Mouse (Mus musculus) liver, embryonic 16.5 days (tissue): ENCODE measurements at regions not wholly inside any gene's neighbourhood (a gene's known extent, or its start where the extent isn't known, plus 50 kb on each side); places are given as distances from the start of the nearest gene placed in this dataset.

Experiments used
- ATAC-seq: fragments of 200-750 bp; cut with Nextera tagmentation; 2 replicates; pipeline ENCODE4 v1.8.0; 2017; ENCODE audit warnings: low read depth, mild to moderate bottlenecking, moderate number of reproducible peaks, moderate library complexity
- H3K27ac ChIP-seq: fragments of 300-500 bp; sonication (generic); 2 replicates; pipeline ENCODE4 v1.5.1; 2014; ENCODE audit warnings: mild to moderate bottlenecking, low read length
- H3K27me3 ChIP-seq: fragments of 300-500 bp; sonication (generic); 2 replicates; pipeline ENCODE4 v1.6.1; 2014; ENCODE audit warnings: low read depth, low read length, mixed read lengths; ENCODE audit not compliant: control insufficient read depth, insufficient read depth
- H3K36me3 ChIP-seq: fragments of 300-500 bp; sonication (generic); 2 replicates; pipeline ENCODE4 v1.6.1; 2014; ENCODE audit warnings: mild to moderate bottlenecking; ENCODE audit not compliant: control insufficient read depth, insufficient read depth
- H3K4me1 ChIP-seq: fragments of 300-500 bp; sonication (generic); 2 replicates; pipeline ENCODE4 v1.6.1; 2014; ENCODE audit warnings: low read depth, low read length, mixed read lengths; ENCODE audit not compliant: control insufficient read depth
- H3K4me2 ChIP-seq: fragments of 300-500 bp; sonication (generic); 2 replicates; pipeline ENCODE4 v1.6.1; 2014; ENCODE audit warnings: low read depth, low read length, mixed read lengths
- H3K4me3 ChIP-seq: fragments of 300-500 bp; sonication (generic); 2 replicates; pipeline ENCODE4 v1.5.1; 2014; ENCODE audit warnings: low read depth, mild to moderate bottlenecking, low read length
- H3K9ac ChIP-seq: fragments of 300-500 bp; sonication (generic); 2 replicates; pipeline ENCODE4 v1.6.1; 2014; ENCODE audit warnings: low read depth, low read length
- H3K9me3 ChIP-seq: fragments of 300-500 bp; sonication (generic); replicated peaks from 2 replicates; pipeline ENCODE4 v1.6.1; 2016; ENCODE audit warnings: low read length; ENCODE audit not compliant: control insufficient read depth
- WGBS: fragments of 180-500 bp; shearing (Covaris S2); extraction: QIAGEN DNeasy Blood & Tissue Kit; methylation state at CpG from one replicate; pipeline ENCODE4 v1.1.7; 2014; ENCODE audit not compliant: insufficient replicate concordance; 5-methylcytosine and 5-hydroxymethylcytosine counted together

DNA sequence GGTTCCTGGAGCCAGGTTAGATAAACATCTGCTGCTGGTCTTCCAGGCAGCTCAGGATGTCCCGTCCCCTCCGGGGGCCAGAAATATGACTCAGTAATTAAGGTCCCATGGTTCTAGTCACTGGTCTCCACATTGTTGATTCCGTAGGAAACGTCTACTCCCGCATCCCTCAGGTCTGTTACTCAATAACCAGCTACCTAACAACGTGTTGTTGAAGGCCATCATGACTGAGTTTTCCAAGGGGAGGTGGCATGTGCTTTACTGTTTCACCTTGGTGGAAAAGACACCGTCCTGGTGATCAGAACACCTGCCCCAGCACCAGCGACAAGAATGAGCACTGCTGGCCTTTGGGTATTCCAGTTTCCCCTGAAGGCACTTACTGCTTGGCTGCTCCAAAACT, 377.9 kb downstream of the Lpin1 start:
- Histone ChIP-seq H3K4me2 (no peak overlapping the region), H3K9me3 (no peaks in the 10 kb centered on the region), H3K36me3 (no peaks in the 10 kb centered on the region), H3K4me3 (no peak overlapping the region), H3K27me3 (no peaks in the 10 kb centered on the region), H3K9ac (no peak overlapping the region), H3K4me1 (no peaks in the 10 kb centered on the region), H3K27ac (no peak overlapping the region)
- ATAC-seq: no peak
- WGBS: 49% methylated on average over 8 of the region's 8 CpGs

DNA sequence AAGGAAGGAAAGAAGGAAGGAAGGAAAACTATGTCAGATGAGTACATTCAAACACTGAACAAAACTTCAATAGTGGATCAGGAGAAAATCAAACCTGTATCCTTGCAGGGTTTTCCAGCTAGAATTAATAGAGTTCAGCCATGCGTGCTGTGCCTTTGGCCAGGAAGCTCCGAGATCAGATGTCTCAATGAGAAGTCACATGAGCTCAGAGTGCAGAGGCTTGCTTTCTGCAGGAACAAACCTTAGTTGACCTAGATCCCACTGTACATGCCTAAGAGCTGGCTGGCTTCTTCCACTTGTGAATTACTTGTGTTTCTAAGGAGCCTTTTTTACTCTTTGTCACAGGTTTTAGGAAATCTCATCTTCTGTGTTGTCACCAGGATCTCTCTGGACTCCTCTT, 378.7 kb downstream of the Lpin1 start:
- 53% methylated on average over 2 of the region's 2 CpGs for WGBS

DNA sequence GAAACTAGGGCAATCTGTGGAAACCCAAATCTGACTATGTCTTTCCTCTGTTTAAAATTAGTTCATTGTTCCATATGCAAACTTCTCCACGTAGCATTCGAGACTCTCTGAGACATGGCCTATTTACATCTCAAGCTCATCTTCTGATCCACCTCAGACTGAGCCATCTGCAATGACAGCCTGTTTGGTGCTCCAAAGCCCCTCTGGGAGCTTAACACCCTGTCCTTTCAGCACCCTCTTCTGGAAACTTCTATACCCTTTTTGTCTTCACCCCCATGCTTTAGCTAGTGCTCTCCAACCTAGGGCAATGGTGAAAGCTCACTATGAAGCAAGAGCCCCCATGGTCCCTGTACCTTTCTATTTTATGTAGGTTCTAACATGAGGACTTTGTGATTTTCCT, 379.7 kb downstream of the Lpin1 start:
- Histone ChIP-seq H3K4me2 (no peak overlapping the region), H3K4me3 (no peak overlapping the region), H3K36me3 (no peaks in the 10 kb centered on the region), H3K4me1 (no peaks in the 10 kb centered on the region), H3K9ac (no peak overlapping the region), H3K27me3 (no peaks in the 10 kb centered on the region), H3K27ac (no peak overlapping the region), H3K9me3 (no peaks in the 10 kb centered on the region)
- ATAC-seq: no peak
- 66% methylated on average over 2 of the region's 2 CpGs for WGBS

More for the DNA sequence above, 378.7 kb downstream of the Lpin1 start:
- H3K4me2 ChIP-seq: no peak overlapping the region
- no peak overlapping the region for H3K27ac ChIP-seq
- no peaks in the 10 kb centered on the region for H3K4me1 ChIP-seq
- no peaks in the 10 kb centered on the region for H3K36me3 ChIP-seq
- no peak for ATAC-seq
- no peaks in the 10 kb centered on the region for H3K9me3 ChIP-seq
- H3K4me3 ChIP-seq: no peak overlapping the region
- H3K9ac ChIP-seq: no peak overlapping the region
- no peaks in the 10 kb centered on the region for H3K27me3 ChIP-seq

DNA sequence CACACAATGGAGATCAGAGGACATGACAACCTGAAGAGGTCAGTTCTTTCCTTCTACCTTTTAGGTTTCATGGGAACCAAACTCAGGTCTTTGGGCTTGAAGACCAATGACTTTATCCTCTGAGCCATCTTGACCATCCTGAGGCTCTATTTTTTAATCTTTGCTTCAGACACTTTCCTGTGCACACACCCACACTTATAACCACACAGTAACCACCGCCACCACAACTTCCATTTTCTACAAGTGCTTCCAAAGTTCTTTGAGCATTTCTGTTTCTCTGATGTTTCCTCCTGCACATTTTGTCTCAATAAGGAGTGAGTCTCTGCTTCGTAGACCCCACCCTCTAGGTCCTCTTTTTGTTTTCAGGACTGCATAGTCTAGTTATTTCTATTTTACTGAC, 385.3 kb downstream of the Lpin1 start:
- Histone ChIP-seq H3K4me3 (no peak overlapping the region), H3K4me1 (no peaks in the 10 kb centered on the region), H3K36me3 (no peaks in the 10 kb centered on the region), H3K27me3 (no peaks in the 10 kb centered on the region), H3K9me3 (no peaks in the 10 kb centered on the region), H3K9ac (no peak overlapping the region), H3K4me2 (no peak overlapping the region), H3K27ac (no peak overlapping the region)
- ATAC-seq: no peak
- 22% methylated on average over 2 of the region's 2 CpGs for whole genome bisulfite sequencing

DNA sequence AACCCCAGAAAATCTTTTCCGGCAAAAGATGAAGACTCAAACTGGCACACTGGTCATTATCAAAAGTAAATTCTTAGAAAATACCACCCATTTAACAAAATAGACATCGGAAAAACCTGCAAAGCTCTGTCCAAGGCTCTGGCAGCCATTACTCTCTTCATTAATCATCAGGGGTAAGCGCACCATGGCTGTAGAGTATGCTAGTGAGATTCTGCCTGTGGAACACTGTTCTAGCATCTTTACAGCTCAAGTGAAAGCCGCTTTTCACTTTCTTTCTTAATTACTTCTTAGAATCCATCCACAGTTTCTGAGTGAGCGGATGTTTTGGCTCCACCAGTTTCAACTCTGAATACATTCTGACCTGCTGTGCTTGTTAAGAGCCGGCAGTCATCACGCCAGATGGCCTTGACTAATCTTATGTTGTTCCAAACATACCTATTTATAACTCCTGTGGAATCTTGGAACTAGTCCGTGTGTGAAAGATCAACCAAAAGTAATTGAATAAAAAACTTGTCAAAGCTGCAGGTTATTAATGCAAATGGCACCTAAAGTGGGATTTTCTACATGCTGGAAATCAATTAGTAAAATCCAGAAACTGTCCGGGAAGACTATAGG, 387.8 kb downstream of the Lpin1 start:
- H3K4me3 ChIP-seq: no peak overlapping the region
- WGBS: 67% methylated on average over 9 of the region's 9 CpGs
- no peaks in the 10 kb centered on the region for H3K4me1 ChIP-seq
- H3K27me3 ChIP-seq: no peaks in the 10 kb centered on the region
- no peak overlapping the region for H3K4me2 ChIP-seq
- ATAC-seq: no peak
- H3K9me3 ChIP-seq: no peaks in the 10 kb centered on the region
- H3K9ac ChIP-seq: no peak overlapping the region
- no peak overlapping the region for H3K27ac ChIP-seq
- H3K36me3 ChIP-seq: no peaks in the 10 kb centered on the region

DNA sequence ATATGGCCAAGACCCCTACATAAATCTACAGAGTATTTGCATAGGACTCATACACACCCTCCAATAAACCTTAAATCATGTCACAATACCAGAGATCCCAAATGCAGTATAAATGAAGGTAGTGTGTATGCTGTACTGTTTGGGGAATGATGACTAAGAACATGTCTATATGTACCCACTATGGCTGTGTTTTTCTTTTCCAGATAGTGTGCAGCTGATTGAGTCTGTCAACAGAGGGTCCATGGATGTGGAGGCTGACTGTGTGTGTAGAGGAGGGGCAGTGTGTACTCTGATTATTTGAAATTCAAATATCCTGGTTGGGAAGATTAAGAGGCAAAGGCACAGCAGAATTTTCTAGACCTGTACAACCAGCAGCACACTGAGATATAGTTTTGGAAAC, 388.6 kb downstream of the Lpin1 start:
- H3K9ac ChIP-seq: no peak overlapping the region
- H3K9me3 ChIP-seq: no peaks in the 10 kb centered on the region
- no peak overlapping the region for H3K4me3 ChIP-seq
- H3K27me3 ChIP-seq: no peaks in the 10 kb centered on the region
- H3K4me1 ChIP-seq: no peaks in the 10 kb centered on the region
- H3K4me2 ChIP-seq: no peak overlapping the region
- no peaks in the 10 kb centered on the region for H3K36me3 ChIP-seq
- ATAC-seq: no peak
- no peak overlapping the region for H3K27ac ChIP-seq

DNA sequence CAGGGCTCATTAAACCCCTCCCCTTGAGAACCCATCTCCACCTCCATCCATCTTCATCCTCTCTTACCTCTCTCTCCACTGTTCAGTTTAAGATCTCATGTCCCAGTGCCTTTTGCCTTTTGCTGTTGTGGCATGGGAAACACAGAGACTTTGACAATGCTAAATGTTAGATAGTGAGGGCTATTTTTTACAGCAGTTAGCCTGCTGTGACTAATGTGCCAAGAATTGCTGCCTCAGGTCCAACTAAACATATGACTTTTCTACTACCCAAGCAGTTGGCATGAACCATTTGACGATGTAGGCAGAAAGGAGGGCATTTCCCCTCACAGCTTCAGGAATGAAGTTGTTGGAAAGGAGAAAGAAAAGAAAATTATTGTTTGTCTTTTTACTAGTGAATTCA, 389.6 kb downstream of the Lpin1 start:
- Histone ChIP-seq H3K9ac (no peak overlapping the region), H3K4me2 (no peak overlapping the region), H3K4me1 (no peaks in the 10 kb centered on the region), H3K27ac (no peak overlapping the region), H3K9me3 (no peaks in the 10 kb centered on the region), H3K36me3 (no peaks in the 10 kb centered on the region), H3K4me3 (no peak overlapping the region), H3K27me3 (no peaks in the 10 kb centered on the region)
- WGBS: 56% methylated on average over 1 of the region's 1 CpGs
- no peak for ATAC-seq

DNA sequence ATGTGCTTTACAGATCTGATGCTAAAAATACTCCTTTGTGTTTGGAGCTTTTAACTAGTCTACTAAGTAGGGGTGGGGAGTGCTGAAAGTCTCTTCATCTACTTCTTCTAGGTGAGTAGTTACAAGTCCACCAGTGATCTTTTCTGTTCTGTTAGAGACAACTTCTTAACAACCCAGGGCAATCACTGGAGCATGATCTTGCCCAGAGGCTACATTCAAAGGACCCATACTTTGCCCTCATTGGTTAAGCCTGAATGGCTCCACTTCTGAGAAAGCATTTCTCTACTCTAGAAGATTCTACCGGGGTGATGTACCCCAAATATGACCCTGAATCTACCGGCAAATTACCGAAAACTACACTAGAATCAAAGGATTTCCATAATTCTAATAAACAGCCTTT, 390.2 kb downstream of the Lpin1 start:
- no peak for ATAC-seq
- Histone ChIP-seq H3K9me3 (no peaks in the 10 kb centered on the region), H3K9ac (no peak overlapping the region), H3K36me3 (no peaks in the 10 kb centered on the region), H3K4me3 (no peak overlapping the region), H3K4me1 (no peaks in the 10 kb centered on the region), H3K4me2 (no peak overlapping the region), H3K27ac (no peak overlapping the region), H3K27me3 (no peaks in the 10 kb centered on the region)
- WGBS: 74% methylated on average over 3 of the region's 3 CpGs

DNA sequence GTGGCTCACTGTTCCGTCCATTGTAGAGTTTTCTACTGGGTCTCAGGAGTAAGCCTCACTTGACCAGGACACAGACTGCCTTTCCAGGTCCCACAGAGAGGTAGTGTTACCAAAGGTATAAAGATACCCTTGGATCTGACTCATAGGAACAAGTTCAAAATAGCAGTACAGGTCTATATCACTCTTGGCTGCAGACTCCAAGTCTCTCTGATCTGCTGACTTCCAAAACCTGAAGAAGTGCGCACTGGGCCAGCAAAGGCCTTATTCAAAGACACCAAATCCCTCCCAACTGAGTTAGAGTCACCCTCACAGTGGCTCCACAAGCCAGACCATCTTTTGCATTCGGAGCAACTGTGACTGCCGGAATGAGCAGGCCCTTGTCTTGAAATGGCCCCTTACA, 391.9 kb downstream of the Lpin1 start:
- Histone ChIP-seq H3K36me3 (no peaks in the 10 kb centered on the region), H3K27me3 (no peaks in the 10 kb centered on the region), H3K4me1 (no peaks in the 10 kb centered on the region), H3K27ac (no peak overlapping the region), H3K4me2 (no peak overlapping the region), H3K4me3 (no peak overlapping the region), H3K9ac (no peak overlapping the region), H3K9me3 (no peaks in the 10 kb centered on the region)
- ATAC-seq: no peak
- 70% methylated on average over 4 of the region's 4 CpGs for WGBS
